Mouse (Mus musculus) mouse trophoblast stem cell (cell line): ENCODE data around the gene Cyp4f13.

ENCODE experiments used
- in situ Hi-C, 2 experiments: fragments of 300-500 bp; cut with MseI, MboI; formaldehyde crosslinking; loops; 2 replicates in 1 of 2; 3 replicates in 1 of 2; pipeline ENCODE4 v1.15.1; 2025

Gene Cyp4f13

DNA sequence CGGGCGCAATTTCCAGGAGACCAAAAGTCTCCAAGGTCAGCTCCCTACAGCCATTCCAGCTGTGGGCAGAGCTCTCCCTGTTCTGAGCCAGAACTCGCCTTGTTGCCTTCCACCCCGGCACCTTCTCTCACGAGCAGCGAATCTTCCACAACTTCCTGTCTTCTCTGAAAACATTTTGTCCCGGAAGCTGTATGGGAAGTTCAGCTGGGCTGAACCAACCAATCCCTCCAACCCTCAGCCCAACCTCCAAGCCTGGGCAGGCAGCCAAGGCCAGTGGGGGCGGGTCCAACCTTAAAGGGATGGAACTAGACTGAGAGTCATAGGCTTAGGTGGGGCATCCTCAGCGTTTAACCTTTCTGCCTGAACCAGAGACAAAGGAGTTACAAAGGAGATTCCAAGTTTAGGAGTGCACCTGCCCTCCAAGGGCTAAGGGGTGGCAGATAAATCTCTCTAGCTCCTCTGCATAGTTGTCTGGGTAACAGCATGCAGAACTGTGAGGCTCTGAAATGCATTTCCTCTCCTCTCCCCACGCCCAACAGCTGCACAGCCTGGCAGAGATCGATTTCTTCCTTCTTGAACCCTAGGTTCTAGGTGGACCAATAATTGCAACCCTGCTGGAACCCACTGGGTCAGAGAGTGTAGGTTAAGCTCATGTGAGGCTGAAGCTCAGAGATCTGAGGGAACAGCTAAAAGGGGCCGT is at the start of gene Cyp4f13:
Gene Cyp4f13 (minus strand): TSS at position 188 of the 700 bp plus-strand sequence.
- in situ Hi-C loops, result no loop called here

DNA sequence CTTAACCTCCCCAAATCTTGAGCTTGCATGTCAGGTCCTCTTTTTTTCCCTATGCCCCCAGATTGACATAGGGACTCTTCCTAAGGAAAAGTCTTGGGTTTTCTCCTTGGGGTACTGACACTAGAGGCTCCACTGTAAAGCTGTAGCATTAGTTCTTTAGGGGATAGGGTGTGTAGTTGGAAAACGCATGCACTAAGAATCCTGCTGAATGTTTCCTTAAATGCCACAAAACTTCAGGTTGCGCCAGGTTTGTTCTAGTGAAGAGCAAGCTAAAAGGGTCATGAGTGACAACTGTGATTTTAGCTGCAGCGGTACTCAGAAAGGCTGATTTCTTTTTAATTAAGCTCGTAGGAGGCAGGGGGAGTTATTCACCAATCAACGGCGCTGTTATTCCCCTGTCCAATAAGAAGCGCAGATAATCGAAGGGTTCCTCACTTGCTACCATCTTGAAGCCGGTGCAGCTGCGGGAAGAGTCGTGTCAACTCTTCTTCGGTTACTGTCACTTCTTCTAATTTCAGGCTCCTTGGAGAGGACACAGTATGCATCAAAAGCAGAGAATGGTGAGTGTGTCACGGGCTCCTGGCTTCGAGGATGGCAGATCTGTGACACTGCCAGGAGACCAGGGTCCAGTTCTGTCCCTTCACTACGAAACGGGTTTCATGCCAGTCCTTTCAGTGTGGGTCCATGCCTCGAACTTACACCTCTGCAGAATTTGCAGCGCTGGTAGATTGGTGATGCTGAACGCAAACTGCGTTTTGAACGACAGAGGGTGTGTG is 45.7 kb upstream of the Cyp4f13 start, which contains the start of gene Zfp952:
Gene Zfp952 (plus strand): TSS at position 431 of the 776 bp plus-strand sequence.
- in situ Hi-C loops, result no loop called here

DNA sequence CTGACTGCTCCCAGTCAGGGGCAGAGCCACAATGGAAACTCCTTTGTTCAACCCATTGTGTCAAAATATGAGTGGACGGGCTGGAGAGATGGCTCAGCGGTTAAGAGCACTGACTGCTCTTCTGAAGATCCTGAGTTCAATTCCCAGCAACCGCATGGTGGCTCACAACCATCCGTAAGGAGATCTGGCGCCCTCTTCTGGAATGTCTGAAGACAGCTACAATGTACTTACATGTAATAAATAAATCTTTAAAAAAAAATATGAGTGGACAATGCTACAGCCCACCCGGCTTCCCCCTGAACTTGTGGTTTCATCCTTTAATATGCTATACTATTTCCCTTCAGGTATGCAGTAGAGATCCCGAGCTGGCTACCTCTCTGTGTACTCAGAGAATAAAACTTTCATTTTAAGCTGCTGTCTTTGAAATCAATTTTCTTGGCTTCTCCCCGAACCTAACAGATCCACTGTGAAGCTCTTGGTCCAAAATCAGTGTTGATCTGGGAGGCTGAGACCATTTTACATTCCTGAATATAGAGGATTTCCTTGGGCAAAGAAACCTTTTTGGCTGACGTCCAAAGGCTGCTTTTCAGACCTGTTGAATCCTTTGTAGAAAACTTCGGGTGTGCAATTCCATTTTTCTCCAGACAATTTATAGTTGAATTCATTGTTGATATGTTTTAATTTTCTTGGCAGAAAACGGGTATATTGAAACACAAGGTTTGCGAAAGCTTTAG is 44.9 kb upstream of the Cyp4f13 start:
- in situ Hi-C loops, result no loop called here

DNA sequence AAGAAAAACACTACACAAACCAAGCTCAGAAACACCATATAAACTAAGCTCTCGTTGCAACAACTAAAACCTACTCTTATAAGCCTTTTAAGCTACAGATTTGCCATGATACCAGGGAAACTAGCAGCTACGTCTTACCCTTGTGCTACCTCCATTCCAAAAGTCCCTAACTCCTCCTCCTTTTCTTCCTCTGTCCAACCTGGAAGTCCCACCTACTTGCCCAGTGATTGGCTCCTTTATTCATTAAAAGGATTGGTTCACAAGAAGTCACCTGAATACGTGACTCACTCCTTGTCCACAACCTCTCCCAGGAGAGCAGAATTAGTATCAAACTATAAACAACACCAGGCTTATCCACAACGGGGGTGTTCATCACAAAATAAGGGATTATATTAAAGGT is 39.1 kb upstream of the Cyp4f13 start:
- in situ Hi-C loops, result no loop called here

DNA sequence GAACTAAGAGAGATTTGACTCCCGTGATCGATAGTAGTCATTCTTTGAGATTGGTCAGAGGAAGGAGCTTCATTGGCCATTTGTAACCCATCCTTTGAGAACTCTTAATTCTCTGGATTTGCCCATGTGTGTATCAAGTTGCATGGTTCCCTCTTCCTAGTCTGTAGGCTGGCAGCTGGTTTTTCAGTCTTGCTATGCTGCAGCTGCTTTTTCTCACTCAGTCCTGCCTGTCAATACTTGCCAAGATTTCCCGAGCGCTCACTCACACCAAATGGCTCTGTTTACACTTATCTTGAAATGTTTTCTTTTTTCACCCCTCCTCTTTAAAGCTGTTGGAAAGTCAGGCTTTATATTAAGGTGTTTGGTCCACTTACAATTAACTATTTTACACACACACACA is 34.2 kb upstream of the Cyp4f13 start:
- in situ Hi-C loops, result no loop called here

DNA sequence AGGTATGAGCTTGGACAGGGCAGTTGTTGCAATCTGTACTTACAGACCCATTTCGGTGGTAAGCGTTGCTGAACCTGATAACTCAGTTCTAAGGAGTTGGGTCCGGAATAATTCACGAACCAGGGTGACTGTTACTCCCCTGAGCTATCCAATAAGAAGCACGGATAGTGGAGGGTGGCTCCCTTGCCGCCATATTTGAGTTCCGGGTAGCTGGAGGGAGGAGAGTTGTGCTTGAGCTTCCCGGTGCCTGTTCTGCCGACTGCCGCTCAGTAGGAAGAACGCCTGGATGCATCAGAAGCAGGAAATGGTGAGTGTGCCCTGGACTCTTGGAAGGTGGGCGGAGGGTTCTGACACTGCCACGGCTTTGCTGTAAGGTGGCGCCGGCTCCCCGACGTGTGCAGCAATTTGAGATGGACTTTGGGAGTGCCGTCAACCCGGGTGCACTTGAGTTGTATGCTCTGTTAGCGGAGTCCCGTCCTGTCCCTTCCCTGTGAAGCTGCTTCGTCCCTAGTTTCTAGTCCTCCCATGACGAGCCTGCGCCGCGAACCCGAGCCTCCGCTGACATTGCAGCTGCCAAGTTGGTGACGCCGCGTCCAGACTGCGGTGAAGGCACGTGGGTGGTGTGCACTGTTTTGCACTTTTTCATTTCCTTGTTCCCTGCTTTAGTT is 18.6 kb upstream of the Cyp4f13 start, which contains the start of gene Zfp472:
Gene Zfp472 (plus strand): TSS at position 192 of the 668 bp plus-strand sequence.
- in situ Hi-C loops, result no loop called here

DNA sequence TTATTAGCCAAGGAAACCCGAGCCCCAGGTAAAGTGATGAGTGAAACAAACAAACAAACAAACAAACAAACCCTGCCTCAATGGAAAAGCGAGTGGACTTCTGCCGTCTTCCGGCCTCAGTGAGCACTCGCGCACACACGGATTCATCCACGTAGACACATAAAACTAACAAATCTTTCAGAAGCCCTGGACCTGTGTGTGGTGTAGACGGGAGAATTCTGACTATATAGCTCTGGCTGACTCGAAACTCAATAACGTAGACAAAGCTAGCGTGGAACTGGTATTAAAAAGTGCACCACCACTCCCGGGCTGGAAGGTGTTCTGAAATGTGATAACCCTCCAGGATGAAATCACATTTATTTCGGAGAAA is 18.0 kb upstream of the Cyp4f13 start:
- in situ Hi-C loops, result no loop called here

DNA sequence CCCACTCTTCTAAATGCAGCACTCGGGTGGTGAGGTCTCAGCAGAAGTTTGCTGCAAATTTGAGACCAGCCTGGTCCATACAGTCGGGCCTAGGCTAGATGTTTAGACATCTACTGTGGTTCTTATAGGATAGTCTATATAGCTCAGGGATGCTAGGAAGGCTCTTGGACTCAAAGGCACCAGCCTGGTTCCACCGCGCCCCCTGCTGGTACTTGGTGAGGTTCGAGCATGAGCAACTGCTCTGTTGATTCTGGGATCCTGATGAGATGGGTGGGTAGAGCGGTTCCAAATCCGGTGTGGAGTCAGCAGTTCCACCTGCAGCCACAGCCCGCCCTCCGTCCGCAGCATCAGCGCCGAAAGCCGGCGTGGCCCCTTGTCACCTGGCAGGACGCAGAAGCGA is 4.2 kb upstream of the Cyp4f13 start:
- in situ Hi-C loops, result no loop called here

DNA sequence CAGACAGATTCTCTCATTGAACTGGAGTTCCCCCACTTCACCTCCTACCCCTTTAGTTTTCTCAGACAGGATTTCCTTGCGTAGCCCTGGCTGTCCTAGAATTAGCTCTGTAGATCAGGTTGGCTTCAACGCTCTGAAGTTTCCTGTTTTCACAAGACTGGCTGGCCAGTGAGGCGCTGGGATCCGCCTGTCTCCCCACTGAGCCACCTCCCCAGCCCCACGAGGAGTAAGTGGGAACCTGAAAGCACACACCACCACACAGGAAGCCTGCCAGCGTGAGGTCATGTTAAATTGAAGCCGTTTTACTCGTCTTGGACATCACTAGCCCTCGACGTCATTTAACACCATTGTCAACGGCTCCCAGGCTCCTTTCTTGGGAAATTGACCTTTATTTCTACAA is 3.8 kb upstream of the Cyp4f13 start:
- in situ Hi-C loops, result no loop called here

DNA sequence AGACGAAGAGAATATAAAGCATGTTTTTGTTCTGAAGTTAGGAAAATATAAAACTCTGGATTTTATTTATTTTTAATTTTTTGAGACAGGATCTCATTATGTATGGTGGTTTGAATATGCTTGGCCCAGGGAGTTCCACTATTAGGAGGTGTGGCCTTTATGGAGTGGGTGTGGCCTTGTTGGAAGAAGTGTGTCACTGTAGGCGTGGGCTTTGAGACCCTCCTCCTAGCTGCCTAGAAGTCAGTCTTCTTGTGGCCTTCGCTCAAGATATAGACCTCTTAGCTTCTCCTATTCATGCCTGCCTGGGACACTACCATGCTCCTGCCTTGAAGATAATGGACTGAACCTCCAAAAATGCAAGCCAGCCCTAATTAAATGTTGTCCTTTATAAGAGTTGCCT is 2.9 kb upstream of the Cyp4f13 start:
- in situ Hi-C loops, result no loop called here

DNA sequence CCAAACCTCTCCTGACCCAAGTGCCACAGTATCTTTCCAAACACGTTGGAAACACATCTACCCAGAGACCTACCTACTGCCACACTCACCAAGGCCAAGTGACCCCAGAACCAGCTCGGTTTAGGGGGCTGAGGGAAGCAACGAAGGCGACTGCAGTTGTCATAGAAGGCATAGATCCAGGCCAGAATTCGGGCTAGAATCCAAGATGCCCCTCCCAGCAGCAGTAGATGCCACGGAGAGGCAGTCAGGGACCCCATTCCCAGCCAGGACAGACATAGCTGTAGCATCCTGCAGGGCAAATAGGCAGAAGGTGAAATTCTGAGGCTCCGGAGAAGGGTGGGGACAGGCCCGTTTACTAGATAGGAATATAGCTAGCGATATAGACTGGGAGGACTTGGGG is 486 bp downstream of the Cyp4f13 start:
- in situ Hi-C loops, result no loop called here

DNA sequence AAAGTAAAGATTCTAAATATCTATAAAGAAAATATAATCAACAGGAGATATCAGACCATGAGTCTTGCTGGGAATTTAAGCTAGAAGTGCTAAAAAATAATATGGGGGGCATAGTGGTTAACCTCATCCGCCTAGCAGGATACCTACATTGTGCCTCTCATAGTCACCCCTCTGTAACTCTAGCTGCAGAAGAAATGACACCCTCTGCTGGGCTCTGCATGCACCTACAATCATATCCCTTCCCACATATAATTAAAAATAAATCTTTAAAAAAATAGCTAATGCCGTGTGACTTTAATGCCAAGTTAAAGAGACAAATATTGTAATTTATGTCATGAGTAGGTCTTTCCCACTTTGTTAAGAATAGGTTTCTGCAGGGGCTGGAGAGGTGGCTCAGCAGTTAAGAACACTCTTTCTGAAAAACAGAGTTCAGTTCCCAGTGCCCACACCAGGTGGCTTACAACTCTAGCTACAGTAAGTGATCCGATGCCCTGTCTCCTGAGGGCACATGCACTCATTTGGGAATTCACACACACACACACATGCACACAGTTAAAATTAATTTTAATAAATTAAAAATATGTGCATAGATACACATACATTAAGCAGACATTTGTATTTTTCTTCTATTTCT is 2.7 kb downstream of the Cyp4f13 start:
- in situ Hi-C loops, result no loop called here

DNA sequence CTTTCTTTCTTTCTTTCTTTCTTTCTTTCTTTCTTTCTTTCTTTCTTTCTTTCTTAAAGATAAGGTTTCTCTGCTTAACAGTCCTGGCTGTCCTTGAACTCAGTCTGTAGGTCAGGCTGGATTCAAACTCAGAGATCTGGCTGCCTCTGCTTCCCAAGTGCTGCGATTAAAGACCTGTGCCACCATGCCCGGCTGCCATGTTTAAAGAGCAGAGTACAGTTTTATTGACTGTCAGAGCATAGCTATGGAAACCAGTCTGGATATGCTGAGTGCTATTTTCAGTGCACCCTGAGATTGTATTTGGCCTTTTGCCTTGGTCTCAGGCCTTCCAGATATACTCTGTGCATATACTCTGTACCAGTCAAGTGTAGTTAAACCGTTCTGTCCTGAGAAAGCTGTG is 3.5 kb downstream of the Cyp4f13 start:
- in situ Hi-C loops, result no loop called here

DNA sequence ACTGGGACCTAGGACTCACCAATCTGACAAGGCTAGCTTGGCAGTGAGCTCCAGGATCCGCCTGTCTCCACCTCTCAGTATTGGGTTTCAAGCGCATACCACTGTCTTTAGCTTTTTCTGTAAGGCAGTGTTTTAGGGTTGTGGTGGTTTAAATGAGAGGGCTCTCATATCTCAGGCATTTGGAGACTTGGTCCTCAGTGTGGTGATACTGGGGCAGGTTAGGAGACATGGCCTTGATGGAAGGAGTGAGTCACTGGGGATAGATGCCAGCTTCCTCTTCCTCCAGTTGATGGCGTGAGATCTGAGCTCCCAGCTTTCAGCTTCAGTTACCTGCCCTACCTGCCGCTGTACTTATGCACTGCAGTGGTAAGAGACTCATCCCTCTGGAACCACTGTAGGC is 7.4 kb downstream of the Cyp4f13 start:
- in situ Hi-C loops, result no loop called here

DNA sequence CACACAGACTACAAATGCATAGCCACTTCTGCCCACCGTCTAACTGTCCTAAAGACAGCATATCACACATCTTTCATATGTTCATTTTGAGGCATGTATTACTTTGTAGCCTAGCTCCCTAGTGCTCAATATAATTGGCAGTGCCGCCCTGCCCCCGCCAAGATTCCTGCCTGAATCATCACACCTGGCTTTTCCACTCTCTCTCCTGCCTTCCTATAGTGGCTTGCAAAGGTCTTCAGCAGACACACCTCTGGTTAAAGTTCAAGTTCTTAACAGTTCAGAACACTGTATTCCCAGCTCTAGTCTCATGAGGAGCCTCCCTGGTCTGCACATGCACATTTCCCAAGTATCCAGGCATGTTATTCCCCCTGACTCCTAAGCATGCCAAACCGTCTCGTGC is 19.4 kb downstream of the Cyp4f13 start:
- in situ Hi-C loops, result no loop called here

DNA sequence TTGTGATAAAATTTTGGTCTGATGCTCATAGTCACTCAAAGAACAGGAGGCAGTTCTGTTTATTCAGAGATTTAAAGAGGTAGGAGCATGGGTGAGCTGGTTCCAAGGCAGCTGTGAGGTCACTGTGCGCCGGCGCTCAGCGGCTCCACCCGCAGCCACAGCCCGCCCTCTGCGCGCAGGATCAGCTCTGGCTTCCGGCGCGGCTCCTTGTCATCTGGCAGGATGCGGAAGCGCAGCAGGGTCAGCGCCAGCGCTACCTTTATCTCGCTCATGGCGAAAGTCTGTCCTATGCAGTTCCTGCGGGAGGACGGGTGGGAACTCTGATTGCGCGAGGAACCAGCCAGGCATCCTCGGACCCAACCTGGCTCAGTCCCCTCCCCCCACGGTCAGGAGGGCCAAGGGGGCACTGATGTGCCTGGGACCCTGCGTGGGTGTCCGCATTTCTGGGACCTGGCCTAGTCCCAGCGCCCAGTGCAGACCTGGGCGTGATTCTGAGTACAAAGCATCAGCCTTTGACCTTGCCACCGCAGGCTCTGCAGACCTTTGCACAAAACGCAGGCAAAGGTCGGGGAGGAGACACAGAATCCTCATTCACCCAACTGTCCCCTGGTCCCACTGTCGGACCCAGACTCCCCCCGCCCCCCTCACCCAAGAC is 22.4 kb downstream of the Cyp4f13 start:
- in situ Hi-C loops, result no loop called here

DNA sequence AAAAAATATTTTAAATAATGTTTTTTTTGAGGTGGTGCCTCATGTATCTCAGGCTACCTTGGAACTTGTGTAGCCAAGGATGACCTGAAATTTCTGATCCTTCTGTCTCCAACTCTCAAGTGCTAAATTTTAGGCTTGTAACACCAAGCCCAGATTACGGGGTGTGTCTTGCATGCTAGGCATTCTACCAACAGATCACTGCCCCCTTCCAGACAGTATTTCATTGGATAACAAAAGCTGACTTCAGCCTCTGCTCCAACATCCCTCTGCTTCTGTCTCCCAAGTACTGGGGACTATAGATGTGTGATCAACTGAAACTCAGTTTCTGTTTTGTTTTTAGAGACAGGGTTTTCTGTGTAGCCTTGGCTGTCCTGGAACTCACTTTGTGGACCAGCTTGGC is 23.5 kb downstream of the Cyp4f13 start:
- in situ Hi-C loops, result no loop called here

DNA sequence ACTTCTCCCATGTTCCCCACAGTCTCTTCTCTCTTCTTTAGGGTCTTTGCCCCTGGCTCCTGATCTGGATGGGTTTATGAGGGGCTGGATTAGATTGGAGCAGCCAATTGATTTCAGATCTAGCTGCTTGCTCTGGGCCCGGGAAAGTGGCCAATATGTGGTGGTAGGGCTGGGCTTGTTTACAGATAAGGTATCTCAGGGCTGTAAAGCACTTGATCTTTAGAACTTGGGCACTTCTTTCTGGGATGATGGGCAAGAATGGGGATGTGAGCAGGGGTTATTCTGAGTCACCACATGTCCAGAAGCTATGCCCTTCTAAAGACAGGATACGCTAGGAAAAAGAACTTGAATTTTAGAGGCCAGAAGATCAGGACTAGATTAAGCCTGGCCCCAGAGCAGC is 28.1 kb downstream of the Cyp4f13 start:
- in situ Hi-C loops, result no loop called here

DNA sequence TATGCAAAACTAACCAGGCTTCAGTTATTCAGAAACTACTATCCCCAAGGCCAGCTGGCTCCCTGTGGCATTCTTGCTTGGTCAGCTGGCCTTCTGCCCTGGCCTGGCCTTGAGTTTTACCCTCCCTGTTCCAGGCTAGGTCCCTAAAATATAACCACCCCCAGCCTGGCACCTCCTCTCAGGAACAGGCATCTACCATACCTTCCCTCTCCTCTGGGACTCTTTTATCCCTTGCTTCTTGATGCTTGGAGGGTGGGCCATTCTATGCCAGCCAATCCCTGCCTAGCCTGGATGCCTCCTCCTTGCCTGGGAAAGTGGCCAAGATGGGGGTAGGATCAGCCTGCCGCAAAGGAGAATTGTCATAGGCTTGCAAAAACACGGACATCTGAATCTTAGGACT is 30.1 kb downstream of the Cyp4f13 start, which contains the start of gene Cyp4f14:
Gene Cyp4f14 (minus strand): TSS at position 212 of the 400 bp plus-strand sequence.
- in situ Hi-C loops, result no loop called here

DNA sequence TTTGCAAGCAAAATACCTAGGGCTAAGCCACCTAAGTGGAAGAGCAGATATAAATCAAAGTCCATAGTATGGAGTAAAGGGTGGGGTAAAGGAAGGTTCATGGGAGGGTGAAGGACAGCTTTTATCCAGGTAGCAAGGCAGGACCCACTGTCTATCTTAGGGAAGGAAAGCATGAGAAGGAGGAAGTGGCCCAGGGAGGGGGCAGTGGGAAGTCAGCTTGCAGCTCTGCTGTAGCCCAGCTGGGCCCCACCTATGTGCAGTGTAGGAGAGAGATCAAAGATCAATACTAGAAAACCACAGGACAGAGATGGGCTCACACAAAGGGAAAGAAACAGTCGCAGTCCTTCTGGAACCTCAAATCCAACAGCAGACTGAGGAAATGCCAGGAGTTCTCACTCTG is 31.1 kb downstream of the Cyp4f13 start:
- in situ Hi-C loops, result no loop called here

DNA sequence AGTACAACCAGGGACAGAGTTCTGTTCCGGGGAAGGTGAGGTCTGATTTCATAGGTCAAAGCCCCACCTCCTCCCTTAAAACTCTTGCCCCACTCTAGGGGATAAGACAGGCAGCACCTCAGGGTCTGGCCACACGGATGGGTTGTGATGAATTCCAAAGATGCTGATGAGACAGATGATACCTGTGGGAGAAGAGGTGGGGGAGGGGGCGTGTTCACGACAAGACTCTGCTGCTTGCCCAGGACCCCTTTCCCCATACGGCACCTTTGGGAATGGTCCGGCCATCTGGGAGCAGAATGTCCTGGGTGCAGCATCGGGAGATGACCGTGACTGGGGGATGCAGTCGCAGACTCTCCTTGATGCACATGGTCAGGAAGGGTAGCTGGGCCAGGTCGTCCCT is 41.0 kb downstream of the Cyp4f13 start:
- in situ Hi-C loops, result no loop called here
